Mouse (Mus musculus) erythroblast, embryonic 14.5 days (primary cell): Measurements from ENCODE around the gene Gm9817. TPM values are rescaled to one million over a fixed set of nuclear protein-coding genes. Genes with fewer than 3 reads are reported as not detected.

Experiments
- H3K27me3 ChIP-seq: 2 replicates; pipeline ENCODE4 v1.6.1; 2012; ENCODE audit warnings: inconsistent platforms; ENCODE audit not compliant: control insufficient read depth
- H3K36me3 ChIP-seq: 2 replicates; pipeline ENCODE4 v1.6.1; 2012; ENCODE audit warnings: mild to moderate bottlenecking, inconsistent platforms; ENCODE audit not compliant: control insufficient read depth
- H3K4me1 ChIP-seq: 2 replicates; pipeline ENCODE4 v1.6.1; 2012; ENCODE audit warnings: inconsistent platforms; ENCODE audit not compliant: control insufficient read depth
- H3K4me3 ChIP-seq: replicated peaks from 2 replicates; pipeline ENCODE3; 2012; ENCODE audit warnings: moderate library complexity, mild to moderate bottlenecking, inconsistent platforms
- H3K9me3 ChIP-seq: 2 replicates; pipeline ENCODE4 v1.6.1; 2012; ENCODE audit warnings: low read length, inconsistent platforms, mixed read lengths; ENCODE audit not compliant: control insufficient read depth
- GATA1 ChIP-seq: IDR thresholded peaks from 2 replicates; pipeline ENCODE4 v1.6.1; 2012; ENCODE audit warnings: low read length, inconsistent platforms, mixed read lengths
- TAL1 ChIP-seq: IDR thresholded peaks from 3 replicates; pipeline ENCODE4 v1.6.1; 2012; ENCODE audit warnings: low read length, inconsistent platforms, mixed read lengths
- polyA plus RNA-seq: library from polyadenylated mRNA; stranded (reverse); fragments of >175 nt; gene quantifications from 2 replicates; pipeline ENCODE4 v1.2.3, GENCODE M21; 2012

Gene Gm9817
- polyA plus RNA-seq, 1 experiment: not detected

DNA sequence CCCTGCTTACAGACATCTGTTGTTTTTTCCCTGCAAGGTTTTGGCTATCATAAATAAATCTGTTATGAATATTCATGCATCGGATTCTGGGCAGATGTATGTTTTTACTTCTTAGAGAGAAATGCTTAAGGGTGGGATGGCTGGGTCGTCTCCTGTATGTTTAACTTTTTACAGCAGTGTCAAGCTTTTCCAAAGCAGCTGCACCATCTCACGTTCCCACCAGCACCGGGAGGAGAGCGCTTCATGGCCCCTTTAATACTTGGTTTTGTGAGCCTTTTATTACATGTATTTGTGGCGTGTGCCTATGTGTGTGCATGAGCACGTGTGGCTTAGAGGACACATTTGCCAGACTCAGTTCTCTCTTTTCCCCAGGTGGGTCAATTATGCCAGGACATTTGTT lies 37.8 kb upstream of the Gm9817 start:
- peaks cover 3% of the 10 kb centered on the region; the same call in 1 of the 2 replicates for H3K27me3 ChIP-seq
- H3K4me3 ChIP-seq: no peak overlapping the region
- no peaks in the 10 kb centered on the region; the same call in 1 of the 2 replicates for H3K9me3 ChIP-seq
- no peak for TF ChIP-seq GATA1
- no peak for TF ChIP-seq TAL1
- no peaks in the 10 kb centered on the region for H3K4me1 ChIP-seq
- no peaks in the 10 kb centered on the region for H3K36me3 ChIP-seq

DNA sequence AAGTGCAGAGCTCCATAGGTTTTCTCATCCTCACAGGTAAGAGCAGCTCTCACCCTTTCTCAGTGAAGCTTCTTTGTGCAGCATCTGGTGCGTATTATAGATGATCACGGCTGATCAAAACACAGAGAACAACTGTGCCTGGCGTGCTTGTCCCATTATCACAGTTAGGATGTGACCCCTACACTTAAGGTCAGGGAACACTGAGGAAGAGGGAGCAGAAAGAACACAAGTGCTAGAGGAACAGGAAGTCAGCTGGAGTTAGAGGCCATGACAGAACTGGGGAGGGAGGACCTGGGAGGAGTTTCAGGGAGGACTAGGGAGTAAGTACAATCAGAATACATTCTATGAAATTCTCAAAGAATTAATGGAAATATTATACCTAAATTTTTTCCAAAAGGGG lies 35.0 kb upstream of the Gm9817 start:
- Histone ChIP-seq H3K4me1 (no peaks in the 10 kb centered on the region), H3K36me3 (no peaks in the 10 kb centered on the region)
- no peak for TF ChIP-seq TAL1
- TF ChIP-seq GATA1: no peak

DNA sequence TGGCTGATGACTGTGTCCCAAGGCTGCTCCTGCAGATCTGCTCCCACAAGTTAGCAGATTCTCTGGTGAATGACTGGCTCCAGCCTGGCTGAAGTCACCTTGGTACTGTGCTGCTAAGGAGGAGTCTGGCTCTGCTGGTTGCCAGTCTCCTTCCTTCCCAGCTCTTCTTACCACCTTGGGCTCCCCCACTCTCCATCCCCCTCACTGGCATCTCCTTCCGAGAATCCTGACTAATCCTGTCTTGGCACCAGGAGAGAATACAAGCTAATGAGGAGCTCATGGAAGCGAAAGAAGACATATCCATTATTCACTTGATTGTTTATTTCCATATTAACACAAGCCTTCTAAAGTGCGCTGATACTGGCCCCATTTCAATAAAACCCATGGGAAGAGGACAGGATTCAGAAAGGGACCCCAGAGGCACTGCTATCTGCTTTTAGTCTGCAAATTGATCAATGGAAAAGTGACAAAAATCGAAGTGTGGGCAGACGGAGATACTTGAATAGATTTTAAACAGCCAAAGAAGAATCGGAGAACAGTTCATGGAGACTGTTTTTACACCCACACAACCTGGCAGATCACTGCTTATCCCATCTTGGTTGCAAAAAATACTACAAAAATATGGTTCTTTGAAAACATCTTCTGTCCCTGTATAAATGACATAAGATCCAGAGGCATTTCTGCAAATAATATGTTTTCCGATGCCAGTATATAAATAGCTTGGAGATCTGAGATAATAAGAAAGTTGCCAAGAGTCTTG lies 29.1 kb upstream of the Gm9817 start:
- no peaks in the 10 kb centered on the region for H3K36me3 ChIP-seq
- TF ChIP-seq TAL1 (no peak), GATA1 (no peak)

More for the DNA sequence above, 35.0 kb upstream of the Gm9817 start:
- Histone ChIP-seq H3K9me3 (peaks cover under 1% of the 10 kb centered on the region), H3K27me3 (peaks cover 3% of the 10 kb centered on the region), H3K4me3 (no peak overlapping the region)

GRCm38 (mm10) chr13:45052805-45053204 lies 25.7 kb upstream of the Gm9817 start:
- Histone ChIP-seq H3K27me3 (peaks cover 23% of the 10 kb centered on the region; the same call in 1 of the 2 replicates), H3K4me1 (no peaks in the 10 kb centered on the region), H3K36me3 (no peaks in the 10 kb centered on the region), H3K9me3 (peaks cover 6% of the 10 kb centered on the region), H3K4me3 (no peak overlapping the region)
- TF ChIP-seq TAL1 (no peak), GATA1 (no peak)

More for the DNA sequence above, 29.1 kb upstream of the Gm9817 start:
- Histone ChIP-seq H3K4me3 (no peak overlapping the region), H3K4me1 (no peaks in the 10 kb centered on the region), H3K27me3 (peaks cover 19% of the 10 kb centered on the region), H3K9me3 (peaks cover 6% of the 10 kb centered on the region)

GRCm38 (mm10) chr13:45053843-45054242 lies 24.6 kb upstream of the Gm9817 start:
- H3K36me3 ChIP-seq: no peaks in the 10 kb centered on the region
- H3K4me3 ChIP-seq: no peak overlapping the region
- TF ChIP-seq TAL1: no peak
- TF ChIP-seq GATA1: no peak
- no peaks in the 10 kb centered on the region for H3K4me1 ChIP-seq
- peaks cover 19% of the 10 kb centered on the region; the same call in 1 of the 2 replicates for H3K27me3 ChIP-seq
- peaks cover 2% of the 10 kb centered on the region for H3K9me3 ChIP-seq

GRCm38 (mm10) chr13:45059206-45059605 lies 19.3 kb upstream of the Gm9817 start:
- Histone ChIP-seq H3K27me3 (peaks cover 27% of the 10 kb centered on the region), H3K36me3 (no peaks in the 10 kb centered on the region), H3K4me3 (no peak overlapping the region), H3K4me1 (no peaks in the 10 kb centered on the region), H3K9me3 (no peaks in the 10 kb centered on the region)
- TF ChIP-seq GATA1 (no peak), TAL1 (no peak)

GRCm38 (mm10) chr13:45063146-45063545 lies 15.3 kb upstream of the Gm9817 start:
- no peak for TF ChIP-seq GATA1
- TF ChIP-seq TAL1: no peak
- H3K4me3 ChIP-seq: no peak overlapping the region
- H3K4me1 ChIP-seq: 0 out of 2 replicates have a peak, but pooled peaks cover 1% of the 10 kb centered on the region
- H3K27me3 ChIP-seq: peaks cover 31% of the 10 kb centered on the region
- H3K36me3 ChIP-seq: no peaks in the 10 kb centered on the region
- H3K9me3 ChIP-seq: peaks cover 5% of the 10 kb centered on the region

DNA sequence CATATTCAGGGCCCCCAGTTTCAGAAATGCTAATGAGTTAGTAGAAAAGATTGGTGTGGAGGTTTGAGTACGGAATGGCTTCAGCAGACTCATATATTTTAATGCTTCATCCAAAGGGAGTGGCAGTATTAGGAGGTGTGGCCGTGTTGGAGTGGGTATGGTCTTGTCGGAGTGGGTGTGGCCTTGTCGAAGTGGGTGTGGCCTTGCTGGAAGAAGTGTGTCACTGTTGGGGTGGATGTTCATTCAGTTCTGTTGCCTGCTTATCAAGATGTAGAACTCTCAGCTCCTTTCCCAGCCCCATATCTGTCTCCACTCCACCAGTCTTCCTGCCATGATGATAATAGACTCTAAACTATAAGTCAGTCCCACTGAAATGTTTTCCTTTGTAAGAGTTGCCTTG lies 13.5 kb upstream of the Gm9817 start:
- Histone ChIP-seq H3K4me1 (0 out of 2 replicates have a peak, but pooled peaks cover 1% of the 10 kb centered on the region), H3K36me3 (no peaks in the 10 kb centered on the region), H3K27me3 (peaks cover 27% of the 10 kb centered on the region), H3K9me3 (peaks cover 5% of the 10 kb centered on the region), H3K4me3 (no peak overlapping the region)
- TF ChIP-seq GATA1 (no peak), TAL1 (no peak)

DNA sequence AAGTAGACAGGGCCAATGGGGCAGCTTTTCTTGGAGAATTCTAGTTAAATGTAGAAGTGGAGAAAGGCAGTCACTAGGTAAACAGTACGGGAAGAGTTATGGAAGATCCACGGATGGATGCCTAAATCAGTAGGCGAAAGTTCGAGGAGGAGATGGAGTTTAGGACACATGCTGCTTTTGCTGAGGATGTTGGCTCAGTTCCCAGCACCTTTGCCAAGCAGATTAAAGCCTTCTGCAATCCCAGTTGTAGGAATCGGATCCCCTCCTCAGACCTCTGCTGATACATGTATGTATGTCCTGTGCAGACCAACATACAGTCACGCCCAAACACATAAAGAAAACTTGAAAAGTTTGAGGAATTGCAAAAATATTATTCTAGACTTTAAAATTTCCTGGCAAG lies 8.1 kb upstream of the Gm9817 start:
- peaks cover 3% of the 10 kb centered on the region for H3K9me3 ChIP-seq
- TF ChIP-seq GATA1 (no peak), TAL1 (no peak)
- H3K36me3 ChIP-seq: no peaks in the 10 kb centered on the region
- no peaks in the 10 kb centered on the region for H3K4me1 ChIP-seq
- peaks cover 18% of the 10 kb centered on the region for H3K27me3 ChIP-seq
- H3K4me3 ChIP-seq: no peak overlapping the region
